Mouse (Mus musculus): ENCODE measurements at regions not wholly inside any gene's neighbourhood (a gene's known extent, or its start where the extent isn't known, plus 50 kb on each side); places are given as distances from the start of the nearest gene placed in this dataset.

DNA sequence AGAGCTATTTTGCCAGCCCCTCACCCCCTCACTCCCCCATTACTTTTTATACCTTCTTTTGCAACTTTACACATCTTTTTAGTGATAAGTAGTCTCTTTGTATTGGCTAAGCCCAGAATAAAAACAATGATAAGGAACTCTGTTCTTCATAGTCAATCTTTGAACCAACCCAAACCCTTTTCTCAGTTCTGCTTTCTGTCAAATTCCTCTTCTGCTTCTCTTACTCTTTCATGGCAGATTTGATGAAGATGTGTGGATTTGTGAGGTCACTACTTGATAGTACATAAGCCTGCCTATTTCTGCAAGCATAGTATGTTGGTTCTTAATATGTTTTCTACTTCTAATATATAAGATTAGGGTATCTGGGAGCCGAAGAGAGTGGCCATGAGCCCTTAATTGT, 156.6 kb downstream of the Phlda1 start:
- no peak for TF ChIP-seq GATA1 (IDR thresholded peaks at IDR 0.05; ENCODE audit: low read length)

DNA sequence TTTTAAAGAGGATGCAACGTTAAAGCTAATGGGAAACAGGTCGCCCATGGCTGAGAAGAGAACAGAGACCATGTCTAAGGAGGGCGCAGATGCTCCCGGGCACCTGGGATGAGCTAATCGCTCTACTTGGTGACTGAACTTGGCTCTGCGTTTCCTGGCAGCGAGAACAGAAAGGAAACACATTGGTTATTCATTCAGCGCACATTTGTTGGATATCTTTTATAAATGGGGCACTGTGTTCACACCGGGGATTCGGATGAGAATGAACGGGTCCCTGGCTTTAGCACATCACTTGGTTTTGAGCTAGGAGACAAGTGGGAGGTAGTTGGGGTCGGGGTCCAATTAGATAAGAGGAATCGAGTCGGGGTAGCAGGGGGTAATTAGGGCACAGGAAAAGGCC, 159.7 kb downstream of the Phlda1 start:
- TF ChIP-seq GATA1 (IDR thresholded peaks at IDR 0.05; ENCODE audit: low read length): no peak

GRCm38 (mm10) chr10:111666963-111667362, 160.9 kb downstream of the Phlda1 start:
- no peak for TF ChIP-seq GATA1 (IDR thresholded peaks at IDR 0.05; ENCODE audit: low read length)

DNA sequence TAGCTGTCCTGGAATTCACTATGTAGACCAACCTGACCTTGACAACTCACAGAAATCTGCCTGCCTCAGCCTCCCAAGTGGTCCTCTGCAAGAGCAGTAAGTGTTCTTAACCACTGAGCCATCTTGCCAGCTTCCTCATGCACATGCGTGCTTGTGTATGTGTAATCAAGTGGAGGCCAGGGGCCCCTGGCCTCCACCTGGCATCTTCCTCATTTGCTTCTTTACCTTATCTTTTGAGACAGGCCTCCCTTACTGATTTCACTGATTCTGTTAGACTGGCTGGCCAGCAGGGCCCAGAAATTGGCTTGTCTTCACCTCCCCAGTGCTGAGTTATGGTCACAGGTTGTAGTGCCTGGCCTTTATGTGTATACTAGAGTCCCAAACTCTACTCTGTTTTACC, 162.6 kb downstream of the Phlda1 start:
- TF ChIP-seq GATA1 (IDR thresholded peaks at IDR 0.05; ENCODE audit: low read length): peak; percentile 51

- TF ChIP-seq GATA1 (IDR thresholded peaks at IDR 0.05; ENCODE audit: low read length): peak; percentile 76
Observed at GRCm38 (mm10) chr10:111669658-111670057, 163.6 kb downstream of the Phlda1 start.

DNA sequence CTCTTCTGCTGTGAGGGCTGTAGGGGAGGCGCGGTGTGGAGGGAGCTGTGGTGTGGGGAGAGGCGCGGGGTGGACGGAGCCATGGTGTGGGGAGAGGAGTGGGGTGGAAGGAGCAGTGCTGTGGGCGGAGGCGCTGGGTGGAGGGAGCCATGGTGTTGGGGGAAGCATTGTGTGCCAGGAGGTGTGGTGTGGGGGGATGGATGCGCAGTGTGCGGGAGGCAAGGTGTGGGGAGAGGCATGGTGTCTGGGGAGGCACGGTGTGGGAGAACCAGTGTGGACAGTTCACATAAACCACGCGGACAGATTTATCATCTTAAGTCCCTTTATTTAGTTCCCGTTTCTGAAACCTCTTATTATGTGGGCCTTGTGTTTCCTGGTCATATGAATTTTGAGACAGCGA, 164.6 kb downstream of the Phlda1 start:
- TF ChIP-seq GATA1 (IDR thresholded peaks at IDR 0.05; ENCODE audit: low read length): no peak

DNA sequence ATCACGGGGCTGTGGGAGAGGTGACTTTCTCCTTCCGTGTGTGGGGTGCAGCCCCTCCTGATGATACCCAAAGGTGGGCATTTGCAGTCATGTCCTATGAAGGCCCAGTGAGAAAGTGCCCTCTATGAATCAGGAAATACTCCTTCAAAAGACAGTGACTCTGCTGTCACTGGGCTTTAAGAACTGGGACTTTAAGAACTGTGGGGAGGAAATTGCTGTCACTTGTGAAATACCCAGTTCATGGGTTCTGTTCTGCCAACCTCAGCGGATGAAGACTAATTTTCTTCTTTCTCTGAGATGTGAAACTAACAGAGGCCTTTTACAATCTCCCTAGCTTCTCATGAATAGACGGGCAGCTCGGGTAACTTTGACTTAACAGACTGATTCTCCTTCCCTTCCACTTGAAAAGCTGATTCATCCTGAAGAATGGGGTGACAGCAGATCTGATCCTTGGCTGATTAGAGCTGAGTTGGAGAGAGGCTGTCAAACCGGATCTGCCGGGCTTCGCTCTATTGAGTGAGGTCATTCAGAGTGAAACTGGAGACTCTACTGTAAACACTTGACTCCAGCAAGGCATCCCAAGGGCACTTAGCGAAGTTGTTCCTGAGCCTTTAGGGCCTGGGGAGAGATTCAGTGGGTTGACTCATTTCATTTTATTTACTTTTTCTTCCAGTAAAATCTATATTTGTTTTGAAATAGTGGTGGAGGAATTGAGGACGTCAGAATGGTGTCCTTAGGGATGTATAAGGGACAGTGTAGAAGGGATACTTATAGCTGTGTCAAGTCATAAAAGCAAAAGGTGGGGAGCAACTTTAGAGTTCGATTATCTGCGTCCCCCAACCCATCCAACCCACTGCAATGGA, 166.6 kb downstream of the Phlda1 start:
- peak; percentile 30 for TF ChIP-seq GATA1 (IDR thresholded peaks at IDR 0.05; ENCODE audit: low read length)

- TF ChIP-seq GATA1 (IDR thresholded peaks at IDR 0.05; ENCODE audit: low read length): no peak
Observed at GRCm38 (mm10) chr10:111673317-111673610, 167.2 kb downstream of the Phlda1 start.

GRCm38 (mm10) chr10:111676255-111676654, 170.2 kb downstream of the Phlda1 start:
- TF ChIP-seq GATA1 (IDR thresholded peaks at IDR 0.05; ENCODE audit: low read length): peak; percentile 78

DNA sequence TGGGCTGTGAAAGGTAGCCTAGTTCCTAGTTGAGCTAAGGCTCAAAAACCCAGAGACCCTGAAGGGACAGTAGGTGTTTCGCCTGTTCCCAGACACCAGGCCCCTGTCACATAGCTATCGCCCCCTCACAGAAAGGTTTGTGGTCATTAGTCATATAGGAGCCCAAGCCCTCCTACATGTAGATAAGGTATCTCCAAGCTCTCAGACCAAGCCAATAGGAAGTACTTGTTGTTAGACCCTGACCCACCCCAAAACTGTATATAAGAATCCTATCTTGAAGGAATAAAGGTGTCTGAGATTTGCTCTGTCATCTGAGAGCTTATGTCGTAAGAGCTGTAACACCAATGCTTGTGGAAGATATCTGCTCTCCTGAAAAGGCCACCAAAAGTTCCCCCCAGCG, 174.8 kb downstream of the Phlda1 start:
- peak; percentile 24 for TF ChIP-seq GATA1 (IDR thresholded peaks at IDR 0.05; ENCODE audit: low read length)

GRCm38 (mm10) chr10:111684409-111685346, 178.6 kb downstream of the Phlda1 start:
- TF ChIP-seq GATA1 (IDR thresholded peaks at IDR 0.05; ENCODE audit: low read length): no peak

- TF ChIP-seq GATA1 (IDR thresholded peaks at IDR 0.05; ENCODE audit: low read length): no peak
Observed at GRCm38 (mm10) chr10:111686585-111686984, 180.5 kb downstream of the Phlda1 start.

DNA sequence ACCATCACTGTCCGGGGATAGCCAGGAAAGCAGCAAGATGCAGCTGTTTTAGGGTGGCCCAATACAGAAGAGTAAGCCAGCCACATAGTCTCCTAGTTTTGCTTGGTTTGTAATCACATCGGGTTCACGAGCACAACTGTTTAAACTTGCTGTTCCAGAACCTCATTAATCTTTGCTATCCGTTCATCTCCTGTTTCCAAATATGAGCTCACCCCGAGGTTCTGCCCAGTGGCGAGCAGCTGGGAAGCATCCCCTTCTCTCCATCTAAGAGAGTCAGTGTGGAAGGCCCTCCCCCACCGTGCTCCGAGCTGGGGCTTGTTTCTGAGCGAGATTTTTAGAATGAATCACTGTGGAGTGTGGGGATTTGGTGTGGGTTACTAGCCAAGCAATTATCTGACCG, 183.5 kb downstream of the Phlda1 start:
- TF ChIP-seq GATA1 (IDR thresholded peaks at IDR 0.05; ENCODE audit: low read length): no peak

GRCm38 (mm10) chr10:111693762-111694161, 187.7 kb downstream of the Phlda1 start:
- TF ChIP-seq GATA1 (IDR thresholded peaks at IDR 0.05; ENCODE audit: low read length): no peak

DNA sequence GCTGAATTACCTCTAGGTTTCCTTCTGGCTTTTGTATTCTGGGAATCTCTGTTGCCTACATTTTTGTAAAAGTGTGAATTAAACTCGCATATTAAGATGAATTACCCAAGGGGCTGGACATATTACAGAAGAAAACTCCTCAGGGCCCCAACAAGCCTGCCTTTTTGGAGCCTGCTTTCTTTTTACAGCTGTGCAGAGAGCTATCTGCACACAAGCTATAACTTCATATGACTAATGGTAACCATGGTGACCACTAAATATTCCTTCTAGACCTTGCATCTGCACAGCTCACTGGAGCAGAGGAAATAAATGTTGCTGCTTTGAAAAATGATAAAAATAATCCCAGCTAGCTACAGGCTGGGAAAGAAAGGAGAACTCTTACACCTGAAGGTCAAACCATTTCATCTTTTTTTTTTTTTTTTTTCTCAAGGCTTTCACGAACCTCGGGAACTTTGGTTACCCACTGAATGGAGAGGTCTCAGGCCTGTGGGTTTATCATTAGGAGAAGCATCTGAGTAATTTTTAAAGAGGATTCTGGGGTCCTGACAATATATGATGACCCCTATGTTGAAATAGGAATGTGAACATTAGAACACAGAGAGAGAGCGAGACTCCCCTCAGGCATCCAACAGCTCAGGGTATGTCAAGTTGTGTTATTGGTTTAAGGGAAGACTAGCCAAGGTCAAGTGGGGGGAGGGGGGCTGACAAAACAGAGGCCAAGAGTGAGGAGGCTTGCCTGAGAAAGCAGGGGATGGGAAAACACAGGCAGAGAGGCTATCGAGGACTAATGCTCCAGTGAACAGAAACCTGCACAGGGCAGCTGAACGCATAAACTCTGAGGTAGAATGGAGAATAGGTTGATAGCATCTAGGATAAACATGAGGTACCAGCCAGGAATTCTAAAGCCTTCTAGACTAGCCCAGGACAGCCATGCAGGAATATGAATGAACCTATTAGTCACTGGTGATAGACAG, 188.4 kb downstream of the Phlda1 start:
- no peak for TF ChIP-seq GATA1 (IDR thresholded peaks at IDR 0.05; ENCODE audit: low read length)
